Mouse (Mus musculus) cerebellum, adult 2 months (tissue): ENCODE measurements around the gene Cd200. TPM values are rescaled to one million over a fixed set of nuclear protein-coding genes. Genes with fewer than 3 reads are reported as not detected.

Experiments
- DNase-seq, 2 experiments: peaks; one replicate each; pipeline ENCODE4 v3.0.0; 2021
- H3K27ac ChIP-seq: fragments of 200-500 bp; 2 replicates; pipeline ENCODE4 v1.5.1; 2012; ENCODE audit warnings: low read length, control low read depth, inconsistent platforms; ENCODE audit not compliant: insufficient read depth
- H3K27me3 ChIP-seq: fragments of 200-500 bp; 2 replicates; pipeline ENCODE4 v1.6.1; 2012; ENCODE audit warnings: inconsistent platforms, mild to moderate bottlenecking, low read length, moderate library complexity; ENCODE audit not compliant: control insufficient read depth, insufficient read depth
- H3K4me1 ChIP-seq: fragments of 200-500 bp; 2 replicates; pipeline ENCODE4 v1.6.1; 2011; ENCODE audit warnings: low read length; ENCODE audit not compliant: control insufficient read depth, insufficient read depth
- H3K4me3 ChIP-seq: fragments of 200-500 bp; replicated peaks from 2 replicates; pipeline ENCODE3; 2011; ENCODE audit warnings: mild to moderate bottlenecking, low read depth, low read length, control low read depth; ENCODE audit not compliant: insufficient read depth
- CTCF ChIP-seq: fragments of 200-500 bp; IDR thresholded peaks from 2 replicates; pipeline ENCODE4 v1.5.1; 2011; ENCODE audit warnings: low read depth, mild to moderate bottlenecking, control low read depth, low read length, moderate library complexity, borderline replicate concordance; ENCODE audit not compliant: insufficient read depth
- POLR2A ChIP-seq: fragments of 200-500 bp; IDR thresholded peaks from 2 replicates; pipeline ENCODE4 v1.6.1; 2011; ENCODE audit warnings: low read length, control low read depth, borderline replicate concordance; ENCODE audit not compliant: insufficient read depth
- WGBS: fragments of 180-500 bp; shearing (Covaris S2); methylation state at CpG from one replicate; pipeline ENCODE4 v1.1.7; 2018; 5-methylcytosine and 5-hydroxymethylcytosine counted together
- polyA plus RNA-seq: library from polyadenylated mRNA; depleted of rRNA; stranded (reverse); fragments of >200 nt; gene quantifications from 2 replicates; pipeline ENCODE4 v1.2.3, GENCODE M21; 2012

Gene Cd200
- polyA plus RNA-seq, 1 experiment: 69.7 TPM

DNA sequence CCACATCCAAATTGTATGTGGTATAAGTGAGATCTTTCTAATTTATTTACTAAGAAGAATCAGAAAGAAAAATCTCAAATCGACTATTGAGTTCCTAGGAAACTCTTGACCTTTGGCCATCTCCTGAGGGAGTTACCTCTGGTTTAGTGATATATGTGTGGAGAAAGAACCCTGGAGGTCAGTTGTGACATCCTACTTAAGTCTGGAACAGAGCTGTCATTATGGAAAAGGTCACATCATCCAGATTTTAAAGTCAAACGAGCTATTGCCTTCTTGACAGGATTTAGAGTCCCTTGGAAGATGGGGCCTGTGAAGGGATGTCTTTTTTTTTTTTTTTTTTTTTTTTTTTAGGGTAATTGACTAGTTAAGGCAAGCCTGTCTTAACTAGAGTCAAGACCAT lies 32.0 kb downstream of the Cd200 start:
- TF ChIP-seq POLR2A (no peak), CTCF (no peak)
- Histone ChIP-seq H3K27me3 (no peaks in the 10 kb centered on the region; the same call in 1 of the 2 replicates), H3K27ac (no peak overlapping the region), H3K4me3 (no peak overlapping the region), H3K4me1 (no peaks in the 10 kb centered on the region)
- DNase-seq: no peak
- 64% methylated on average over 2 of the region's 2 CpGs for WGBS

DNA sequence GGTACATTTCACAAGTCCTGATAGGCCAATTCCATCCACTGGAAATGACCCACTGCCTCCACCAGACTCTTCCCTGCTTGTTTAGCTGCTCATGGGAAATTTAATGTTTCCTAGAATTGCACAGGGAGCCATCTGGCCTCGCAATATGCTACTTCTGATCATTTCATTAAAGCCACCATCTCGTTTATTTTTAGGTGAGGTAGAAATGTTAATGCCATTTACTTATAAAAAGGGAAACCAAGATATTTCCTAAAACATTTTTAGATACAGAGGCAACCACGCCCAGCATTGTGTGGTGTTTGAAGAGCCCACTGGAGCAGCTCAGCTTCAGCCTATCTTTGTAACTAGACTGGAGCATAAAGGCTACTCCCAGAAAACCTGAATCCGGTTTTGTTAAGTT lies 32.6 kb downstream of the Cd200 start:
- no peak for TF ChIP-seq CTCF
- no peak for TF ChIP-seq POLR2A
- DNase-seq: peak in 1 of 2 experiments; percentile 40
- Histone ChIP-seq H3K4me1 (no peaks in the 10 kb centered on the region), H3K27me3 (no peaks in the 10 kb centered on the region; the same call in 1 of the 2 replicates), H3K4me3 (no peak overlapping the region), H3K27ac (no peak overlapping the region)
- WGBS: 25% methylated on average over 4 of the region's 4 CpGs

- WGBS: 49% methylated on average over 2 of the region's 2 CpGs
- DNase-seq: no peak
- TF ChIP-seq POLR2A (no peak), CTCF (no peak)
- no peaks in the 10 kb centered on the region for H3K4me1 ChIP-seq
- H3K27ac ChIP-seq: no peak overlapping the region
- no peak overlapping the region for H3K4me3 ChIP-seq
- H3K27me3 ChIP-seq: no peaks in the 10 kb centered on the region; the same call in 1 of the 2 replicates
Observed at GRCm38 (mm10) chr16:45375506-45376225, 33.2 kb downstream of the Cd200 start.

DNA sequence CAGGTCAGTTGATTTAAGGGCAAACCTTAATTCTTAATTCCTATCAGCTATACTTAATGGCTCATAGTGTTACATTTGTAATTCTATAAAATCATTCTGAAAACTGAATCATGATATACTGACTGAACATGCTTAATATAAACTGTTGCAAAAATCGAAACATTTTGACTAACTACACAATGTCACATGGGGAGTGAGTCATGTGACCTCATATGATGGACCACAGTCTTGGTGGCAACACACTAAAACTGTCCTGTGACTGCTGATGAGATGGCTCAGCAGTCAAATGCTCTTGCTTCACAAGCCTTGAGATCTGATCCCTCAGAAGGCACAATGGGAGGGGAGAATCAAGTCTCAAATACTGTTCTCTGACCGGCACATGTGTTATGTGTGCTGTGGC lies 34.8 kb downstream of the Cd200 start:
- Histone ChIP-seq H3K27ac (no peak overlapping the region), H3K4me3 (no peak overlapping the region), H3K4me1 (no peaks in the 10 kb centered on the region), H3K27me3 (no peaks in the 10 kb centered on the region; the same call in 1 of the 2 replicates)
- 95% methylated on average over 2 of the region's 2 CpGs for WGBS
- no peak for DNase-seq
- TF ChIP-seq CTCF: no peak
- TF ChIP-seq POLR2A: no peak

DNA sequence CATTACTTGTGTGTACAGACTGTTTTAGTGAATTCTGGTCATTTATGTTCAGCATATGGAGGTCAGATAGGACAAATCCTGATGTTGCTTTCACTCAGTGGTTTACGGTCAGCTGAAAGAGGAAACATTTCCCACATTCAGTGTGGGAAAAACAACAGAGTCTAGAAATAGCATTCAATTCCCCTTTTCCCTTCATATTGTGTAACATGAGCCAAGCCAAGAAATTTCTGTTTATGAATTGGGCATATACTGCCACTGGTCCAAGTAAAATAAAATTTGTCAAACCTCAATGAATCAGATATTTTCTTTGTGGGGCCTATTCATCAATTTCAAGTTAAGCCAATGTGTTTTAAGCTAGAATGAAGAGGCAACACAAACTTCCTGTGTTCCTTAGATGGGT lies 37.8 kb downstream of the Cd200 start:
- Histone ChIP-seq H3K4me1 (no peaks in the 10 kb centered on the region), H3K4me3 (no peak overlapping the region), H3K27ac (no peak overlapping the region), H3K27me3 (no peaks in the 10 kb centered on the region)
- no peak for DNase-seq
- WGBS: 96% methylated on average over 1 of the region's 1 CpGs
- no peak for TF ChIP-seq CTCF
- TF ChIP-seq POLR2A: no peak

GRCm38 (mm10) chr16:45369285-45369965 lies 39.4 kb downstream of the Cd200 start:
- Histone ChIP-seq H3K4me1 (no peaks in the 10 kb centered on the region), H3K27ac (no peak overlapping the region), H3K27me3 (no peaks in the 10 kb centered on the region), H3K4me3 (no peak overlapping the region)
- no peak for TF ChIP-seq POLR2A
- no peak for TF ChIP-seq CTCF
- no peak for DNase-seq
- WGBS: 72% methylated on average over 4 of the region's 4 CpGs

DNA sequence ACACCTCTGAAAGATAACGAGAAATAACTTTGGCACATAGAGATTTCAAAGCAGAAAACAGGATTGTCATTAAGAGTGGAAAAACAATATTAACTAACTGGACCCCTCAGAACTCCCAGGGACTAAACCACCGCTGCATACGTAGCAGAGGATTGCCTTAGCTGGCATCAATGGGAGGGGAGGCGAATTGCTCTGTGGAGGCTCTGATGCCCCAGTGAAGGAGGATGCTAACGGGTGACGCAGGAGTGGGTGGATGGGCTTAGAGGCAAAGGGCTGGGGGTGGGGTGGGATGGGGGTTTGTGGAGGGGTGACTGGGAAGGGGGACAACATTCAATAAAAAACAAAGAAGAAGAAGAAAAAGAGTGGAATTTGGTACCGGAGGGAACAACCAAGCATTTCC lies 42.7 kb downstream of the Cd200 start:
- 71% methylated on average over 7 of the region's 7 CpGs for WGBS
- Histone ChIP-seq H3K4me1 (no peaks in the 10 kb centered on the region), H3K27ac (no peak overlapping the region), H3K27me3 (no peaks in the 10 kb centered on the region), H3K4me3 (no peak overlapping the region)
- no peak for DNase-seq
- TF ChIP-seq CTCF (no peak), POLR2A (no peak)

- Histone ChIP-seq H3K27ac (no peak overlapping the region), H3K4me1 (no peaks in the 10 kb centered on the region), H3K27me3 (no peaks in the 10 kb centered on the region), H3K4me3 (no peak overlapping the region)
- TF ChIP-seq POLR2A: no peak
- no peak for TF ChIP-seq CTCF
- DNase-seq: no peak
- WGBS: 92% methylated on average over 9 of the region's 9 CpGs
Observed at GRCm38 (mm10) chr16:45365353-45365752, 43.5 kb downstream of the Cd200 start.
